Mouse (Mus musculus) heart, adult 8-10 months (tissue): ENCODE data around the gene Rpl36a. TPM values are rescaled to one million over a fixed set of nuclear protein-coding genes. Genes with fewer than 3 reads are reported as not detected.
A peak's percentile ranks its signal among the peaks of the same experiment; 100 is the strongest.
"Not testable (repeated sequence)": the region's sequence is repeated elsewhere in the genome, so short reads cannot be mapped to it uniquely, and the experiment has no call there.

ENCODE experiments used
- DNase-seq: peaks from one replicate; pipeline ENCODE4 v3.0.0; 2022; ENCODE audit warnings: low spot score
- total RNA-seq, 4 experiments: library from RNA; stranded (reverse); gene quantifications; 2 replicates each; pipeline ENCODE4 v1.2.4; 2022

Gene Rpl36a
- total RNA-seq: 100 to 1,000 TPM in 2 of 4 experiments, 10 to 100 TPM in 2; 71.8 to 139 (median 101) TPM

DNA sequence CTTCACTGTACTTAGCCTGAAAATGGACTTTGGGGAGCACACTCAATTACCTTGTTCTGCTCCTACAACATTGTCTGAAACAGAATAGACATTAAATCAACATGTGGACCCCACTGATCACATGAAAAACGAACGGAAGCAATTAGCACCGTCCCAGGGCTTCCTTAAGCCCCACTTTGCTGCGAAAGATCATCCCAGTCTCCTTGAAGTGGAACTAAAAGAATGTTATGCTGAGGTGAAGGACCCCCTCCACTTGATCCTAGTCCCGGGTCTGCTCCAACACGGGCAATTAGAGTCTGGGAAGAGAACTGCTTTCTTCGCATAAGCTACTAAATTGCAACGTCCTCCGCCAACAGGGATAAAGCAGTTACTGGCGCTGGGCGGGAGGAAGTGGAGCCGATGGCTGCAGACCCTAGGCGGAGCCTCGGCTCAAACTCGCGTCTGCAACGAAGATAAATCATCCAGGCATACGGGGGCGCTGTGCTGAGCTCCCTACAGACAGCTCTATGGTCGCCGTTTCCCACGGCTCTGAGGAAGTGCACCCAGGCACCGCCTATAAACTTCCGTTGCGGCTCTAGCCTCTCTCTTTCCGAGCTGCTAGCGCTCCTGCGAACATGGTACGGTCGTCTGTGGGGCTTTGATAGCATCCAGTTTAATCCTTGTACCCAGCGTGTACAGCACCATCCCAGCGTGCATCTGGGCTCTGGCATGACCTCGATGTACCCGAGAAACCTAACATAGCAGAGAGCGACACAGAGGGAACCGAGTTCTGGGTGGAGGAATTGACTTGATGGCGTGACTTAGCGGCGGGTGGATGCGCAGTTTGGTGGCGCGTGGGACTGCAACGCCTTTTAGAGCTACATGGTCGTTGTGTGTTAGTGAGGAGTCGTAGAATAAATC lies at the start of gene Rpl36a:
Gene Rpl36a, plus strand, starts transcription at position 552 of the 900 bp plus-strand sequence.
- DNase-seq: peak; percentile 86

DNA sequence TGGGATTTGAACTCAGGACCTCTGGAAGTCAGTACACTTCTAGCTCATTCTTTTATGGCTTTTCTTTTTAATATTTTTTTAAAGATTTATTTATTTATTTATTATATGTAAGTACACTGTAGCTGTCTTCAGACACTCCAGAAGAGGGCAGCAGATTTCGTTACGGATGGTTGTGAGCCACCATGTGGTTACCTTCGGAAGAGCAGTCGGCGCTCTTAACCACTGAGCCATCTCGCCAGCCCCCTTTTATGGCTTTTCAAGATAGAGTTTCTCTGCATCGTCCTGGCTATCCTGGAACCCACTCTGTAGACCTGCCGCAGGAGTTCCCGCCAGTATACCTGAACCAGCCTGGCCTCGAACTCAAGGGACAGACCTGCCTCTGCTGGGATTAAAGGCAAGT lies 45.7 kb upstream of the Rpl36a start:
- not testable (repeated sequence) for DNase-seq

DNA sequence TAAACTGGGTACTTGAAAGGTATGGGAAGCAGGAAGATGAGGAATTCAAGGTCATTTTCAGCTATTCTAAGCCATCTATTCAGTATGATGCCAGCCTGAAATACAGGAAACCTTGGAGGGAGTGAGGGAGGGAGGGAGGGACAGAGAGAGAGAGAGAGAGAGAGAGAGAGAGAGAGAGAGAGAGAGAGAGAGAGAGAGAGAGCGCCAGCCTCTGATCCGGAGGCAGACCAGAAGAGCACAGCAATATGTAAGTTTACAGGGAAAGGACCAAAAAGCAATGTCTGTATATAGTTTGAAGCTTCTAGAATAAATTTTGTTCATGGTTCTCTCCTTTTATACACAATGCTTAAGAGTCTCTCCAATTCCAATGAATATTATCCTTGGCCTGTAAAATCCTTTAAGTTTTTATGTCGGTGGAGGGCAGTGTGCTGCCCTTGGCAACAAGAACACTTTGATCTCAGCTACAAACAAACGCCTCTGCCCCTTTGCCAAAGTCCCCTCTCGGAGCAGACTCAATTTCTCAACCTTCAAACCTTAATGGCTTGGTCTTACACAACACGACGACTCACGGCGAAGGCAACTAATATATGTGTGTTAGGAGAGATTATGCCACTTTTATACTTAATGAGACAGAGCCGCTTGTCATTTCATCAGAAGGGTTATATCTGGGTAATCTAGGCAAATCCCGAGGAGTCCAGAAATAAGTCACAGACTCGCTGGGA lies 44.9 kb upstream of the Rpl36a start:
- DNase-seq: no peak

DNA sequence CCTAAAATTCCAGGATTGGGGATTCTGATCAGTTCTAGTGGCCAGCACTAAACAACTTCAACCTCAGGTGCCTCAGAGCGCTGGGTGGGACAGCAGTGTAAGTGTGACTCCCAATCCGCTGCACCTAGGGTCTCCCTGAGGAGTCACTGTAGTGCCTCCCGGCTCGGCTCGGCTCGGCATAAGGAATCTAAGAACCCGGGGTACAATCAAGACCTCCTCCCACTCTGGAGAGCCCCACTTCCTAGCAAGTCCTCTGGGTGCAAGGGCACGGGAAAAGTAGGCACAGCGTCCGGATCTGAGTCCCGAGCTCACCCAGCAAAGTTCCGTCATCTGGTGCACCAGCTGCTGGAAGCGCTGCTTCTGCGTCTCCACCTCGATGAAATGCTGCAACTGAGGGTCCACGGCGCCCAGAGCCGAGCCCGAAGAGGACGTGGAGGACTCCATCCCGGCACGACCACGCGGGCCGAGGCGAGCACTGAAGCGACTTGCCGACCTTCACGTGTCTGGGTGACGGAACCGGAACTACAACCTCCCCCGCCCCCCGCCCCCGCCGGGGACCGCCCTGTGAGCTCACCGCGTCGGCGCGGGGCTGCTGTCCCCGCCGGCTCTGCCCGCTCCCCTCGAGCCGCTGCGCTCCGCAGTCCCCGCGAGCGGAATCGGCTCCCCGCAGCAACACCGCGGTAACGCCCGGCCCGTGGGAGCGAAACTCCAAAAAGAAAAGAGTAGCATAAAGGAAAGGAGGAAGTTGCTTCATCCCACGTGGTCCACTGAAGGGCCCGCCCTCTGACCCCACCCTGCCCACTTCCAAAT lies 44.1 kb upstream of the Rpl36a start, which contains the start of gene Timm8a1:
Gene Timm8a1, minus strand, starts transcription at position 721 of the 810 bp plus-strand sequence.
- peak; percentile 31 for DNase-seq

DNA sequence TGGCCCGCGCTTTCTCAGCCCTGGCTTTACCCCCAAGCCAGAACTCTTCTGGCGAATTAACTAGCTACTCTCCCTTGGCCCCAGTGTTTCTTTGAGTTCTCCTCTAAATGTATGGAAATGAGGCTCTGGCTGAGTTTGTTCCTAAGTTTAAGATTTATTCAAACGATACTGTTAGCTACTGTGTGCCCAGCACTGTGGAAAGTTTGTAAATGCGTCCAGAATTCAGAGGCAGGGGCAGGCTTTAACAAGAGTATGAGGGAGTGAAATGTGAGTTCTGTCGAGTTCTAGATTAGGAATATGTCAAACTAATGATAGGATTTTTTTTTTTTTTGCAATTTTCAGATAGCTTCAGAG lies 43.5 kb upstream of the Rpl36a start:
- DNase-seq: no peak

DNA sequence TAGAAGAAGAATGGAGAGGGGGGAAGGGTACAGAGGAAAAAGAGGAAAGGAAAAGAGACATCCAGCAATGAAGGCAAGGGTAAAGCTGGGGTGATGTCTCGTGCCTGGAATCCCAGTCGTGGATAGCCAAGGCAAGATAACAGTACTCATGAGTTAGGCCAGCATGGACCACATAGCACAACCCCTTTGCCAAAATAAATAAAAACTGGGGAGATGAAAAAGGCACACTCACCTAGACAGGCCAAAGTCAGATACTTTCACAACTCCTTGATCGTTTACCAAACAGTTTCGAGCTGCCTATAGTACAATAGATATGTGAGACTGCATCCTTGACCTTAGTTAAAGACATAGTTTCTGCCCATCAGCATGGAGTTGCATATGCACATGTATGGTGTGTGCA lies 38.1 kb upstream of the Rpl36a start:
- no peak for DNase-seq

DNA sequence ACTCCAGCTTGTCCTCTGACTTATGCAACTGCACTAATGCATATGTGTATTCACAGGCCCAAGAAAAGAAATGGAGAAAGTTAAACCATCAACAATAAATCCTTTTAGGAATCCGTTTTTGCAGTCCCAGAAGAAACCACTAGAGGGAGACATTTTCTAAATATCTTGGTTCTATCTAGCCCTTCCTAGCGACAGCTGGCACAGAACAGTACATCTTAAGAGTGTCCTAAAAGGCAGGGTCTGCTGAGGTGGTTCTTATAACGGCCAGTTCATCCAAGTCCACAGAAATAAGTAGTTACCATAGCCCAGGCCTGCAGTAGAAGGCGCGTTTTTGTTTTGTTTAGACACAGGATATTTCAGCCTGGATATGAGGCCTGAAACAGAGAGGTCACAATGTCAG lies 34.6 kb upstream of the Rpl36a start:
- DNase-seq: peak; percentile 40

DNA sequence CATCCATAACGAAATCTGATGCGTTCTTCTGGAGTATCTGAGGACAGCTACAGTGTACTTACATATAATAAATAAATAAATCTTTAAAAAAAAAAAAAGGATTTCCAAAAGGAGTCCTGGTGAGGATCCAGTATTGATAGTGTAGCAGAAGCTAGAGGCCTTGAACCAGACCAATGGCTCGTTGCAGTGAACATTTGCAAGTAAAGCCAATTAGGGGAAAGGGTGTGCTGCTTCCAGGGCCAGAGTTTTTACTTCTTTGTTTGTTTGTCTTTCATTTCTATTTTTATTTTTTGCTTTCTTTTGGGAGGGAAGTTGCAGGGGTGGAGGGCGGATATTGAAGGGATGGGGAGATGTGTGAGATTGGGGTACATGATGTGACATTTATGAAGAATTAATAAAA lies 32.1 kb upstream of the Rpl36a start:
- DNase-seq: no peak

DNA sequence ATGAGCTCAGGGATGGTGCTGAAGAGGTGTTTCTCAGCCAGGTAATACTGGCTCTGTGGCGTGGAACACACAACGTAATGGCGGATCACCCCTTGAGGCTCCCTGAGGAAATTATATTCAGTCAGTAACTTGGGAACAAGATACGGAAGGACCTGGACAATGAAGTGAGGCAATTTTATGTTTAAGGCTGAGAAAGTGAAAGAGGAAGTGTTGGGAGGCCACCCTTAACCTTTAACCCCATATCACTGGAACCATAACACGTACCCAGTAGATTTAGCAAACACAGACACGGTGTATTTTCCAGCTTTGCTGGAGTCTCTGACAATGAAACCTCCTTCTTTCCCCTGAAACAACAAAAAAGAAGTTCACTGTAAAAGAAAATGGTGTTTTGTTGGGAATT lies 31.0 kb upstream of the Rpl36a start:
- no peak for DNase-seq

DNA sequence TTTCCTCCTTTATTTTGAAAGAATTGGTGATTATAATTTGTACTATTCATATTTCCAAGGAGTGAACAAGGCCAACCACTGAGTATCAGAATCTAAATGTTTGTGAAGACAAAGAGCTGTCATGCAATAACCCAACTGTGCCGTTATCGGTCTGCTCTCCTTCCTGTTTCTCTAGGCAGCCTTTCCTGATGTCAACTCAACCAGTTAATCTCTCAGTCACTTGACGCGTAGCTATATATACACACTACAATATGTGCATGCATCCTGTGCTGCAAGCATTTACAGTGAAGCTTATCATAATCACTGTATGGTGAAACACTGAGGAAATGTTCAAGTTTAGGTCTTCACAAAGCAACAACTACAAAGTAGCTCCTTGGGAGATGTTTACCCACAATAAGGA lies 21.1 kb upstream of the Rpl36a start:
- DNase-seq: no peak

DNA sequence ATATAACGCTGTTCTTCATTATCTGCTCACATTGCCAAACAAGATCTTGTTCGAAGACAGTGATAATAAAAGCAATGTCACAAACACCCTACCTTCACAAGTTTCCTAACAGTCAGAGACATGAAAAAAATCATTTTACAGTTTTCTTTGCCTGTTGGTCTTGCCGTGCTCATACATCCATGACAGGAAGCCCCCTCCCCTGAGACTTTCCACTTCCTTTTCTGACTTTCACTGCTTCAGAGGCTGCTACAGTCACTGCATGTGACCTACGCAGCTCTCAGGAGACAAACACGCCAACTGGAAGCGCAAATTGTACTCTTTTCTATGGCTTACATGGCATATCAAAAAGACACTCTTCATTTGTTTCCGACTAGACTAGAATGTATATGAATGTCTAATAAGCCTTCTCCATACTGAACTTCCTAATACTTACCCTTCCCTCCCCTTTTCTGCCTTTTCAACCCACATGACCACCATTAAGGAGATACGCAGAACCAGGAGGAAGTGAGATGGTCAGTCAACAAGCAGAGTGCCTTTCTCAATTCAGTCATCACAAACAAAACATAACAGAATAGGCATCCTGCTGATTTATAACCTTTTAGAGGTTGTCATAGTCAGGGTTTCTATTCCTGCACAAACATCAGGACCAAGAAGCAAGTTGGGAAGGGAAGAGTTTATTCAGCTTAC lies 18.8 kb upstream of the Rpl36a start:
- DNase-seq: no peak

DNA sequence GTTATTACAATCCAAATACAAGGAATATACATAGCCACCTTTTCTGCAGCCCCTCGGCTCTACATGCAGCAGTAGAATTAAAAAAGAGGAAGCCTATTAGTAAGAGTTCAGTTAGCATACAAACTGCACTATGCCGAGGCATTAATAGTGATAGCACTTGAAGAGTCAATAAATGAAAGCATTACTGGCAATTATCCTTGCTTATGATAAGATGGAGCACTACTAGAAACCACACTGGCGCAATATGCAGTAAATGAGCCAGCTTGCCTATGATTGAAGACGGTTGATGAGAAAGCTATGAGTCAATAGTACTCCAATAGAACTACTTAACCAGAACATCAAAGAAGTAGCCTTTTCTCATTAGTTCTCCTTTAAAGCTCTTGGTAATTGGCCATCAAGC lies 7.6 kb upstream of the Rpl36a start:
- DNase-seq: no peak

DNA sequence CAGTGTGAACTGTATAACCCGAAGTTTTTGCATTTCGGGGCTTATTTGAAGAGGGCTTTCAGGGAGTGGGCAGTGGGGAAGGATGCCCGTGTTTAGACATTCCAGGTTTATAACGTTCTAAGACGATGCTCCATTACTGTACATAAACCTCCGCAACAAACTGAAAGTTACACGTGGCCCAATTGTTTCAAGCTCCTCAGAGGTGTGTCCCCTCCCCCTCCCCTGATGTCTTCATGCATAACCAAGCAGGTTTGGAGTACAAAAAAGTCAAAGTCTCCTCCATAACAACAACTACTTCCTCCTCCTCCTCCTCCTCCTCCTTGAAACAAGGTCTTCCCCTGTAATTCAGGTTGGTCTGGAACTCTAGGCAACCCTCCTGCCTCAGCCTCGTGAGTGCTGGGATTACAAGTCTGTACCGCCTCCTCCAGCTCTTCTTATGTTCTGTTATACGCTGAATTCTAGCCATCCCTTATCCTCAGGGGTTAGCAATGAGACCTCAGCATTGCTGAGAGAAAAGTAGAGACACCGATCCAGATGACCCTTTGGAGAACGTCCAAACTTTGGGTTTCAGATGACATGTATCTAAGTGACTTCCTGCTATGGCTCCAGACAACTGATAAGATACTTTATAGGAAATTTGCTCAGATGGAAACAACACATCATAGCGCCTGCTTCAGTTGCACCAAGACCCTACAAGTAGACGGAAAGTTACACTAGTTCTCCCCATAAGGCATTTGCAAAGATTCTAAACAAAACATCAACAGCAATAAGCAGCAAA lies 4.7 kb upstream of the Rpl36a start:
- DNase-seq: no peak

DNA sequence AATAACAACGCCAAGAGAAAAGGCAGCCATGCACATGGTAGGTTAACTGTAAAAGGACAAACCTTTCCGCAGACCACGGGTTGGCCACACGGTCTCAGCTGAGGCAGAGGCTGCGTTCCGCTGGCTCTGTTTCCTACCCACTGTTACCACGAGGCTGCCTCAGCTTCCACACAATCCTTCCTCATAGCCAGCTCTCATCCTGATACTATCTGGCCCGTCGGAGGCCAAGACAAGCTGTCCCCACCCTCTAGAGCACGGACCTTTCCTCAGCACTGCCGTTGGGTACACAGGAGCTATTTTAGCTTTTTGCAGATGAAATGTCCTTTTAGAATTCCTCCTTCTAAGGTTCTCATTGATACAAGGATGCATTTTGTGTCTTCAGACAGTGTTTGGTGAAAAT lies 3.2 kb upstream of the Rpl36a start:
- DNase-seq: no peak

DNA sequence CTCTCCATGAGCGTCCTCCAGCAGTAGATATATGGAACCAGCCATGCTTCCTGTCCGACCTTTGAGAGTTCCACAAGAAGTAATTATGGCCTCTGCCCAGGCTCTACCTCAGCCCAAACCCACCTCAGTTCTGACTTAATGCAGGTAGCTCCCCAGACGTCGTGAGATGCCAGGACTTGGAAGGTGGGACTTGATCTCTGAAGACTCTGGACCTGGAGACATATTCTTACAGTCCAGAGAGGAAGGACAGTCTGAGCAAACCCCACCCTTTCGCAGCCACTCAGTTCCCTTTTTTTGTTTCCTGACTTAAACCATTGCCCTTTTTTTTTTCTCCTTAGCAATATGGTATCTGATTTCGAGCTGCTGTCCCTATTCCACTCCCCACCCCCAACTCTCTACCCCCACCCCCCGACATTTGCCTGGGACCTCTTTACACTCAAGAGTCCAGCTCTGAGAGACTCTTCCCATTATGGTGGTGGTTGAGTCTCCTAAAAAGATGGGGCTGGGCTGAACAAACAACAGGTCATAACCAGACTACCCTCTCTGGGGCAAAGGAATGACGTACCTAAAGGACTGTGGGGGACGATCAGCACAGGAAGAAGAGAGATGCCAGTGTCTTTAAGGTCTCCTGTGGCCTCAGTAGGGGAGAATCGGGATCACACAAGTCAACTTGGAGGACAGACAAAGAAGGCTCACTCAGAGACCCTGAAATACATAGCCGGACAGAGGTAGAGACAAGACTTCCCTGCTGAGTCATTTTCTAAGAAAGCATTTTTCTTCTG lies 2.4 kb upstream of the Rpl36a start, which contains the start of gene Btk:
Gene Btk, minus strand, starts transcription at position 683 of the 782 bp plus-strand sequence.
- DNase-seq: no peak

DNA sequence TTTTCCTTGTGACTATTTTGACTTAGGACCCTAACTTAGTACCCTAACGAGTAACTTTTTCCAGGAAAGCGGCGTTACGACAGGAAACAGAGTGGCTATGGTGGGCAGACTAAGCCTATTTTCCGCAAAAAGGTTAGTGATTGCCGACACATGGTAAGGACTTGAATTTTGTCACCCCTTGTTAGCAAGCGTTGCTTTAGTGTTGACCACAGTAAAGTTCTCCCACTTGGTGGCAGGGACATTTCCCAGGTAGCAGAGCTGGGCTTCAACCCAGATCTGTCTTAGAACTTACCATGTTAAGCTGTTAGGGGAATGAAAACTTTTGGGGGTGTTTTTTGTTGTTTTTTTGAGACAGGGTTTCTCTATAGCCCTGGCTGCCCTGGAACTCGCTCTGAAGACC lies 993 bp downstream of the Rpl36a start:
- no peak for DNase-seq

DNA sequence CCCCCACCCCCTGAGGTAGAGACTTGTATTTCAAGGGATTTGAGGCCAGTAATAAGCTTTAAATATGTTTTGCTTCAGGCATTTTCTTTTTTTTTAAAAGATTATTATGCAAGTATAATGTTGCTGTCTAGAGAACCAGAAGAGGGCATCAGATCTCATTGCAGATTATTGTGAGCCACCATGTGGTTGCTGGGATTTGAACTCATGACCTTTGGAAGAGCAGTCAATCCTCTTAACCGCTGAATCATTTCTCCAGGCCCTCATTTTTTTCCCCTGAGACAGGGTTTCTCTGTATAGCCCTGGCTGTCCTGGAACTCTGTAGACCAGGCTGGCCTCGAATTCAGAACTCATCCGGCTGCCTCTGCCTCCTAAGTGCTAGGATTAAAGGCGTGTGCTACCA lies 2.8 kb downstream of the Rpl36a start:
- DNase-seq: no peak

DNA sequence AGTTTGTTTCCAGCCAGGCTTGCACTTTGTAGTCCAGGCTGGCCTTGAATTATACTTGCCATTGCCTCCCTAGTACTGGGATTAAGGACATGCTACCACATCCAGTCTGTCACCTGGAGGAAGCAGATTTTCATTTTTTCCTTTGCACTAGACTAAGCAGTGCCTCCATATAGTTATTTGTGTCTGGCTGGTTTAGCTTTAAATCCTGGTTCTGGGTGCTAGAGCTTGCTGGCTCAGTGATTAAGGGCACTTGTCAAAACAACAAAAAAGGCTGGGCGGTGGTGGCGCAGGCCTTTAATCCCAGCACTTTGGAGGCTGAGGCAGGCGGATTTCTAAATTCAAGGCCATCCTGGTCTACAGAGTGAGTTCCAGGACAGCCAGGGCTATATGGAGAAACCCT lies 3.5 kb downstream of the Rpl36a start:
- no peak for DNase-seq

DNA sequence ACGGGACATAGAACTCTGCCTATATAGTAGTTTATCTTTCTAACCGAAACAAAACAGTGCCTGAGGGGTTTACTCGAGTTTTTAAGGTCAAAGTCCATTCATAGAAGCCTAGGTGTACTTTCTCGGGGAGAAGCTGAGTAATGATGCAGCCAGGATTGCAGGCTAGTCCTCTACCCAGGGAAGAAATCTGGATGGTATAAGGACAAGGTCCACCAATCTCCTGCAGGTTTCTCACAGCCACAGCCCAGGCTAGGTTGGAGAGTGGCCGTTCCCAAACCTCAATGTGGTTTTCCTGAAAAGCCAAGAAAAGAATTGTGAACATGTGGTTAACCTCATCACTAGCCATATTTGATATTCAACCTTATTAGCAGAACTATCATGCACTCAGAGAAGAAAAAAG lies 4.4 kb downstream of the Rpl36a start:
- no peak for DNase-seq
